Mouse (Mus musculus): ENCODE results near the gene Acot7.

The Acot7 gene

DNA sequence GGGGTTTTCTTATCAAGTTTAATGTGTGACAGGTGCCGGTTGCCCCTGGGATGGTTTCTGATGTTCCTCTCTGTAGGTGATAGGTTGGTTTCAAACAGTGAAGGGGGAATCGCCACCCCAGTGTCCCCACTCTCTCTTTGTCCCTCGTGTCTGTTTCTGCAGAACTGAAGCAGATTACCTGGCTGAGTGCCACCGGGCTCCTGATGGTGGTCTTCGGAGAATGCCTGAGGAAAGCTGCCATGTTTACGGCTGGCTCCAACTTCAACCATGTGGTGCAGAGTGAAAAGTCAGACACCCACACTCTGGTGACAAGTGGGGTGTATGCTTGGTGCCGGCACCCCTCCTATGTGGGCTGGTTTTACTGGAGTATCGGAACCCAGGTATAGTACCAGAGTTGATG, 122.4 kb downstream of the Acot7 start:
- no peak for DNase-seq

DNA sequence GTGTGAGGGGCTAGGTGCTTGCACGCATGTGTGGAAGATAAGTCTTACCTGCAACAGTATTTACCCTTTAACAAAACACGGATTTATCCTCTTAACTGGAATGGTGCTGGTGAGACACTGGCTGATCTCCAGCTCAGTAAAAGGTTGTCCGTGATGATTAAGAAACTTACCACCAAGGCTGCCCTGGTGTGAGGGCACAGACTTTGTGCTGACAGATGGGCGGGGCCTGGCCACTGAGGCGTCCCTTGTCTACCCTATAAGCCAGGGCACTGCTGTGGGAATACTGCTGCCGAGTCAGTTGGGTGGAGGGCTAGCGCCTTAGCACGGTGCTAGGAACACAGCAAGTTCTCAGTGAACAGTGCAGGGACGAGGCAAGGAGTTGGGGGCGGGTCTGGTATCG, 124.1 kb downstream of the Acot7 start:
- peak; percentile 75 to 77 for DNase-seq

- DNase-seq: peak; percentile 65 to 75
These were observed 125.2 kb downstream of the Acot7 start for GRCm38 (mm10) chr4:152303172-152303571.

- DNase-seq: no peak
These were observed 126.8 kb downstream of the Acot7 start for GRCm38 (mm10) chr4:152304685-152305084.

- no peak for DNase-seq
These were observed 128.1 kb downstream of the Acot7 start for GRCm38 (mm10) chr4:152305991-152306390.

DNA sequence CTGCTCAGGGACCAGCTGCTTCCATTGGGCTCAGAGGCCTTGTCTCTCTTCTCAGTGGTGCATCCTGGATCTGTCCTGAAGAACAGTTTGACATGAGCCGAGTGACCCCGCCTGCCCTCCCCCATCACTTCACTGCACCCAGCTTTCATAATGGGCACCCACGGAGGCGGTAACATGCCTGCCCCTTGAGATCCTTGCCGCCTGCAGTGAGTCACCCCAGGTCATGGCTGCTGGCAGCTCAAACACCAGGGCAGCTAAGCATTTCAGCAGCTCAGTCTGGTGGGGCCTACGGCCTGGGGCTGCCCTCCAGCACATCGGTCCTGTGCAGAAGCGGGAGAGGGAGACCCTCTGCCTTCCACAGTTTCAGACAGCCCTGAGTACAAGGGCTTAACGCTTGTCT, 129.6 kb downstream of the Acot7 start:
- no peak for DNase-seq

DNA sequence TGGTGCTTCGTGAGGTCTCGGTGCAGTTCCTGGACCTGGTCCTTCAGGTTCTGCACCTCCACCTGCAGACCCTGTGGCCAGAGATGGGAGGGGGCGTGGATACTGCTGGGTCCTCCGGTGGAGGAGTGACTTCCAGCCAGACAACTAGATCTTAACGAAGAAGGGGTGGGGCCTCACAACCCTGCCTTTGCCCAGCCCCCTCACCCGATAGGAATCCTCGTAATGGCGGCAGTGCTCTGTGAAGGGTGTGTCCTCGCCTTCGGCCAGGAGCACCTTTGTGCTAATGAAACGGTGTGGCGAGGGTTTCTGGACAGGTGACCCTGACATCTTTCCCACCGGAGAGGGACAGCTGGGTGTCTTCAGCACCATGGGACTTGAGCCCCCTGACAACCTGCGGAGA, 134.3 kb downstream of the Acot7 start:
- DNase-seq: no peak

- peak; percentile 32 to 38 for DNase-seq
These were observed 135.3 kb downstream of the Acot7 start for GRCm38 (mm10) chr4:152313211-152313632.

DNA sequence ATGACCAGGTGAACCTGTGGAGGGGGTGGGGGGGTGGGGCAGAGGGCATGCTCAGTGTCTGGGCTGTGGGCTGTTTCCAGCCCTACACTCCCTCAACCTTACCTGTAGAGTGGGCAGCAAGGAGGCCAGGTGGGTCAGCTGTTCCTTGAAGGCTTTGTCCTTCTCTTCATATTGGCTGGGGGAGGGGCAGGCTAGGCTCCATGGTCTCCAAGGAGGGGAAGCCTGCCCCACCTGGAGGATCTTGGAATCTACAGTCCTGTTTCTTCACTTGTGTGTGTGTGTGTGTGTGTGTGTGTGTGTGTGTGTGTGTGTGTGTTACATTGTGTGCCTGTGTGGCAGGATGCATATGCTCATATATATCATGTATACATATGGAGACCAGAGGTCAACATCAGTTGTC, 136.0 kb downstream of the Acot7 start:
- DNase-seq: peak in 1 of 2 experiments; percentile 76

- no peak for DNase-seq
These were observed 137.7 kb downstream of the Acot7 start for GRCm38 (mm10) chr4:152315498-152316213.

GRCm38 (mm10) chr4:152317631-152318033, 139.7 kb downstream of the Acot7 start:
- peak in 1 of 2 experiments; percentile 36 for DNase-seq

GRCm38 (mm10) chr4:152318517-152319234, 140.7 kb downstream of the Acot7 start, which contains the start of gene Rnf207:
Gene Rnf207 (minus strand): TSS chr4:152318993.
- DNase-seq: peak; percentile 54 to 85

All from kidney, postnatal 36 days (tissue).